Mouse (Mus musculus) adrenal gland, adult 8-10 months (tissue): Measurements from ENCODE around the gene Tpcn2. TPM values are rescaled to one million over a fixed set of nuclear protein-coding genes. Genes with fewer than 3 reads are reported as not detected.

ENCODE experiments used
- DNase-seq: peaks from one replicate; pipeline ENCODE4 v3.0.0; 2022
- total RNA-seq, 4 experiments: library from RNA; stranded (reverse); gene quantifications; 2 replicates each; pipeline ENCODE4 v1.2.4; 2022

The Tpcn2 gene
- total RNA-seq, 4 experiments from 2014 or later, result 8.0 to 34.6 (median 21.0) TPM

GRCm38 (mm10) chr7:145154066-145154465 lies 129.7 kb downstream of the Tpcn2 start:
- no peak for DNase-seq

- DNase-seq, result no peak
Observed at GRCm38 (mm10) chr7:145151845-145152244, 132.0 kb downstream of the Tpcn2 start.

- DNase-seq, result no peak
Observed at GRCm38 (mm10) chr7:145148902-145149301, 134.9 kb downstream of the Tpcn2 start.

GRCm38 (mm10) chr7:145147973-145148698 lies 135.7 kb downstream of the Tpcn2 start:
- DNase-seq, result no peak

- DNase-seq, result no peak
Observed at GRCm38 (mm10) chr7:145146252-145146930, 137.4 kb downstream of the Tpcn2 start.

GRCm38 (mm10) chr7:145143502-145144070 lies 140.2 kb downstream of the Tpcn2 start:
- DNase-seq, result no peak

GRCm38 (mm10) chr7:145140656-145141055 lies 143.2 kb downstream of the Tpcn2 start:
- no peak for DNase-seq

GRCm38 (mm10) chr7:145139576-145139975 lies 144.2 kb downstream of the Tpcn2 start:
- DNase-seq, result no peak

- no peak for DNase-seq
Observed at GRCm38 (mm10) chr7:145139100-145139499, 144.7 kb downstream of the Tpcn2 start.

GRCm38 (mm10) chr7:145137871-145138270 lies 145.9 kb downstream of the Tpcn2 start:
- no peak for DNase-seq

- no peak for DNase-seq
Observed at GRCm38 (mm10) chr7:145136831-145137230, 147.0 kb downstream of the Tpcn2 start.

Other genes with a start within 250 kb of the Tpcn2 start
- gene 1810010D01Rik, start 75.9 kb downstream of the Tpcn2 start, total RNA-seq, result 1 to 10 TPM in 1 of 4 experiments, under 1 TPM in 1, not detected in 2; 0.84 to 1.9 TPM
- 1 to 10 TPM in 3 of 4 experiments, under 1 TPM in 1; 0.91 to 3.0 (median 1.2) TPM for gene Mrgprf, start 16.8 kb upstream of the Tpcn2 start, total RNA-seq
- not detected for gene Mrgprd, start 30.8 kb upstream of the Tpcn2 start, total RNA-seq